Mouse (Mus musculus): Measurements from ENCODE around the gene Eps8l2.
A peak's percentile ranks its signal among the peaks of the same experiment; 100 is the strongest.

The Eps8l2 gene

DNA sequence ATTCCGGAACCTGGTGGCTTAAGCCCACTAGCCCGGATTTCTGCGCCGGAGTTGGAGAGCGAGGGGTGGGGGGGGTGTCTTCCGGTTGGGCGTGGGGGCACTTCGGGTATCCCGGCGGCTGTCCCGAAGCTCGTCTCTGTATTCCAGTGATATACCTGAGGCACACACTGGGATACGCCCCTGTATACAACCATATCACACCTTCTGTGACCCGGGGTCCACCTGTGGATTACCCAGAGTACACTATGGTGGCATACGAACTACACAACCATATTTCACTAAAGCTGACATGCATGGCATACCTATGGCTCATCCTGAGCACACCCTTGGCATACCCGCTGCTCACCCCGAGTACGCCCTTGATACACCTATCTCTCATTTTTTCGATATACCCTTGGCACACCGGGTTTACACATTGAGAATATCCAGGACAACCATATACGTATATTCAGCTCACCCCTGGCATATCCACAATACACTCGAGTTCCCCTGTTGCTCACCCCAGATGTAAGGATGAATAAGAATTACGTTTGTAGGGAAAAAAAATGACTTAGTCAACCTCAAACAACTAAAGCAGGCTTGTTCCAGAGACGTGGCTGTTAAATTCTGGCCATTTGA lies 10.2 kb upstream of the Eps8l2 start:
- no peak for DNase-seq (ENCODE audit: low read depth, low spot score)

GRCm38 (mm10) chr7:141330706-141331105 lies 8.0 kb upstream of the Eps8l2 start:
- DNase-seq (ENCODE audit: low read depth, low spot score) = no peak

DNA sequence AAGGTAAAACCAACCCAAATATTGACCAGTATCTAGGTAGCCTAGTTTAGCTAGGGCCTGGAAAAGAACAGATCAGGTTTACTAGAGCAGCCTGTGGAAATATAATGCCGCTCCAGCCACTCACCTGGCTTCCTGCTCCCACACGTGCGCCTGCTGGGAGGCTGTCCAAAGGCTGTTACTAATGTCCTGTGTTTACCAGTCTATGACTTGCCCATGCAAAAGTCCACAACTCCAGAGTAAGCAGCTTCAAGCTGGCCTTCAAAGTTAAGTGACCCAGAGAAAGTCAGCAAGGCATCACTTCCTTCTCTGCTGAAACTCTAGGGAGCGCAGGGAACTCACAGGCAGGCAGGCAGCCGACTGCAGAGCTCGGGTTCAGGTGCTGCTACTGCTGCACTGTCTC lies 6.7 kb upstream of the Eps8l2 start:
- no peak for DNase-seq (ENCODE audit: low read depth, low spot score)

GRCm38 (mm10) chr7:141335044-141335579 lies 3.6 kb upstream of the Eps8l2 start:
- no peak for DNase-seq (ENCODE audit: low read depth, low spot score)

- no peak for DNase-seq (ENCODE audit: low read depth, low spot score)
These were observed 3.0 kb upstream of the Eps8l2 start for GRCm38 (mm10) chr7:141335682-141336081.

GRCm38 (mm10) chr7:141336296-141336695 lies 2.4 kb upstream of the Eps8l2 start:
- no peak for DNase-seq (ENCODE audit: low read depth, low spot score)

GRCm38 (mm10) chr7:141337716-141338416 lies 814 bp upstream of the Eps8l2 start:
- DNase-seq (ENCODE audit: low read depth, low spot score) = no peak

DNA sequence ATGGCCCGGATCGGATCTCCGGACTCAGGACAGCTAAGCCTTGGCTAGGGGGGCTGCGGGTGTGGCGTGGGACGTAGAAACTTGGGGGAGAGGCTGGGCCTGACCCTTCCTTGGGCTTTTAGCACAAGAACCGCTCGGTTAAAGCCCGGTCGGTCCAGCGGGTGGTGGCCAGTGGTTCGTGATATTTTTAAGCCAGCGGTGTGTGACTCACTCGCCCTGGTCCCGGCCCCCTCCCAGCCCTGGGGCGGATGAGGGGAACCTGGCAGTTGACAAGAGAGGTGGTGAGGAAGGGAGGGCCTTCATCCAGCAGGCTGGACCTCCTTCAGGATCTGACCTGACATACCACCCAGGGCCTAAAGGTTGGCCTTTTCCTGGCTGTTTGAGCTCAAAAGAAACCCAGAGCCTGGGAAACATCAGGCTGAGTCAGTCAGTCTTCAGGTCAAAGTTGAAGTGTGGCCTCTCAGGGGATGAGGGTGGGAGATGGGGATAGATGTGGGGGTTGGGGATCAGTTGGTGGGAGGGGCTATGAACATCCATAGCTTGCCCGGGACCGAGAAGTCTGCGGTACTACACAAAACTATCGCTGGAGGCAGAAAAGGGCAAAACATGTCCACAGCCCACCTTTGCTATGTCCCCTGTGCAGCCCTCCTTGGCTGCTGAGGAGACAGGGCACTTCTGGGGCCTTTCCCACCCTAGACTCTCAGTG lies 688 bp downstream of the Eps8l2 start:
- peak; percentile 67 for DNase-seq (ENCODE audit: low read depth, low spot score)

GRCm38 (mm10) chr7:141340023-141340422 lies 1.3 kb downstream of the Eps8l2 start:
- peak; percentile 54 for DNase-seq (ENCODE audit: low read depth, low spot score)

- peak; percentile 40 for DNase-seq (ENCODE audit: low read depth, low spot score)
These were observed 1.8 kb downstream of the Eps8l2 start for GRCm38 (mm10) chr7:141340476-141340875.

- DNase-seq (ENCODE audit: low read depth, low spot score) = no peak
These were observed 3.1 kb downstream of the Eps8l2 start for GRCm38 (mm10) chr7:141341689-141342226.

DNA sequence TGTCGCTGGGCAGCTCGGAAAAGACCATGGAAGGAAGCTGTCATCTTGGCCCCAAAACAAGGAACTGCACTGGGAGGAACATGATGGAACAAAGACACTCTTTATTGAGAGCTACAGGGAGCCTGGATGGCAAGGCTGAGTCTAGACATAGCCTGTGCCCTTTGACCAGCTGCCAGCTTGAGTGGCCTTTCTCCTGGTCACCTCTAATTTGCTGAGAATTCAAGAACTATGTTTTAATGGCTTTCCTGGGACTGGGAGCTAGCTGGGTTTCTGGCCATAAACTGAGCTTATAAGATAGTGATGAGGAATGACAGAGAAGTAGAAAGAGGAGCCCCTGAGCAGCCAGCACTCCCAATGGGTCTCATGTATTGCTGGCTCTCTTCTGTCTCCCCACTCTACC lies 4.5 kb downstream of the Eps8l2 start:
- DNase-seq (ENCODE audit: low read depth, low spot score) = no peak

DNA sequence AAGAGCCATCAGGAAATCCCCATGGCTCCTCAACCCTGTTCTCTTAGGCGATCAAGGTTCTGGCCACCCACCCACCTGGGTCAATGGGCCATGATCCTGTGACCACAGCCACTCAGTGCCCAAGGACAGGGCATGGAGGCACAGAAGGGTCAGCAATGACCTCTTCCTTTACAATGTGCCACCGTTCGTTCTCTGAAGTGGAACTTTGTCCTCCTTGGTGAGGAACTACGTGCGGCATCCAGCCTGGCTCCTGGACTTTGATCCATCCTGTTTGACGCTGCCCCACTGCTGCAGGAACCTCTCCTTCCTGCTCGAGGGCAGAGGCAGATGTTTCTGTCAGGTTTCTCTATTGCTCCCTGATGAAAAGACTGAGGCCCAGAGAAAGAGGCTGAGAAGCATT lies 5.0 kb downstream of the Eps8l2 start:
- no peak for DNase-seq (ENCODE audit: low read depth, low spot score)

GRCm38 (mm10) chr7:141344787-141345186 lies 6.1 kb downstream of the Eps8l2 start:
- DNase-seq (ENCODE audit: low read depth, low spot score) = no peak

- DNase-seq (ENCODE audit: low read depth, low spot score) = peak; percentile 23
These were observed 12.4 kb downstream of the Eps8l2 start for GRCm38 (mm10) chr7:141351061-141351460.

DNA sequence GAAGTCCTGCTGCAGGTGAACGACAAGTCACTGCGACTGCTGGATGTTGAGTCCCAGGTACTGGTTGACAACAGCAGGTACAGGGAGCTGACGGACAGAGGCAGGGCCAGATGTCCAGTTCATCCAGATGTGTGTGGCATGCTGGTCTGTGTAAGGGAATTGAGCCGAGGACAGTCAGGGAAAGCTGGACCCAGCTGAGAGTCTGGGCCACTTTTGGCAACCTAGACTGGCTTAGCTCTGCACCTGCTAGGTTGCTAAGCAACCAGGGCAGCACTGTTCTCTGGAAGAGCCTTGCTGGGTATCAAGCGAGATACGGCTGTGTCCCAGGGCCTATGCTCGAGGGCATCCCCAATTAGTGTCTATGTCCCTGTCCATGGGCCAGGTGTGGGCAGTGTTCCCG lies 16.4 kb downstream of the Eps8l2 start:
- no peak for DNase-seq (ENCODE audit: low read depth, low spot score)

- DNase-seq (ENCODE audit: low read depth, low spot score) = peak; percentile 87
These were observed 17.1 kb downstream of the Eps8l2 start for GRCm38 (mm10) chr7:141355626-141356326.

GRCm38 (mm10) chr7:141356971-141357370 lies 18.3 kb downstream of the Eps8l2 start:
- no peak for DNase-seq (ENCODE audit: low read depth, low spot score)

DNA sequence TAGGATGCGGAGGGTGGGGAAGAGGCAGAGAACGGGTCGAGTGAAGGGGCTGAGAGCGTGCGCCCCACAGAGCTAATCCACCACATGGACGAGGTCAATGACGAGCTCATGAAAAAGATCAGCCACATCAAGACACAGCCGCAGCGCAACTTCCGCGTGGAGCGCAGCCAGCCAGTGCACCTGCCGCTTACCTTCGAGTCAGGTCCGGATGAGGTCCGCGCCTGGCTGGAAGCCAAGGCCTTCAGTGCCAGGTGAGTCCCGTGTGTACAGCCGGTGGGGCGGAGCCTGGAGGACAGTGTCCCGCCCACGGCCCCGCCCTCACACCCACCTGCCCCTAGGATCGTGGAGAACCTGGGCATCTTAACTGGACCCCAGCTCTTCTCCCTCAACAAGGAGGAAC lies 22.8 kb downstream of the Eps8l2 start:
- DNase-seq (ENCODE audit: low read depth, low spot score) = peak; percentile 29

DNA sequence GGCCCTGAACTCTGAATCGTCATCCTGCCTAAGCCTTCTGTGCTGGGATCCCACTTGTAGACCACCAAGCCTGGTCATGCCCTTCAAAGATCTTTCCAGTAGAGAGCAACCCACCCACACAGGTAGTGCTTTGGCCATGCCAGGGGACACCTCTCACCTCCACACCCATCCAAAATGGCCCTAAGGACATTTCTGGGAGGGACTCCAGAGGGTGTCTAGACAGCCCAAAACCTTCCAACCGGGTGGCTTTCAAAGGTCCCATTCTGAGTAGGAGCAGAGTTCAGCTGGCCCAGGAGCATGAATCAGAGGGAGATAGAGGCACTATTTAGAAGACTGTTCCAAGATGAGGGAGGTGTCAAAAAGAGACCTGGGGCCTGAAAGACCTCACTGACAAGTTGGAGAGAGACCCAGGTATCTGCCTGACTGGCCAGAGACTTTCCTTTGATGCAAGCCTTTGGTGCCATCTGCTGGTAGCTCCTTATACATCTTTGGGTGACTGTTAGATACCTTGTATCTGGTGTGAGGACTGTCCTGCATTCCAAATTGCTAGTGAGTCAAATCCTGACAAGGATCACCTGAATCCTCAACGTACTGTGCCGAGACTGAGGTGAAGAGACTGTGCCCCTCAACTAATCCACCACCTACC lies 24.5 kb downstream of the Eps8l2 start:
- peak; percentile 85 for DNase-seq (ENCODE audit: low read depth, low spot score)

GRCm38 (mm10) chr7:141363752-141364125 lies 25.1 kb downstream of the Eps8l2 start:
- DNase-seq (ENCODE audit: low read depth, low spot score) = no peak

Data from ES-CJ7 (cell line).